Mouse (Mus musculus) frontal cortex, postnatal 36 days (tissue): ENCODE measurements at regions not wholly inside any gene's neighbourhood (a gene's known extent, or its start where the extent isn't known, plus 50 kb on each side); places are given as distances from the start of the nearest gene placed in this dataset.

Experiments
- DNase-seq, 2 experiments: peaks; one replicate each; pipeline ENCODE4 v3.0.0; 2022; ENCODE audit warnings: low spot score in 2 of 2

DNA sequence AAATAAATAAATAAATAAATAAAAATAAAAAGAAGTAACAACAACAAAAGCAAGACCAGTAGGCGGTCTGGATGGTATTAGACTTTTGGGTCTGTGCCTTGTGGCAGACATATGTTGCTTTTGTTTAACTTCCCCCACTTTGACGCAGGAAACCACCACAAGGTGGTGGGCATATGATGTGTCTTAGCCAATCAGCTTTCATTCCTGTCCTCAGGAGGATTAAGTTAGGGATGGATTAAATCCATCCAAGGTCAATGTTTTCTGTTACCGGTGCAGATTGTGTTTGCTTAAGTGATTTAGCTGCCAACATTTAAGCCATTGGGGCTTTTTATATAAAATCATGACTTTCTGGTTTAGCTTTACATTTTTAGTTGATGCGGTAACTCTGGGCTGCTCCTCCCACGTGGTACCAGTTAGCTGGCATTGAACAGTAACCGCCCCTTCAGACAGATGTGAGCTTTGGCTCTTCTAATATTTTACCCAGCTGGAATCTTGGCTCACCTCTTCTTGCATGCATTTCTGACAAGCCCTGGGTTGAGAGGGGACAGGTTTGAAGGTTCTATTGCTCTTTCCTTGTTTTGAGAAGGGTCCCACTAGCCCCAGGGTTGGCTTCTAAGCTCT, 121.0 kb upstream of the Xylt1 start:
- DNase-seq, result peak in 1 of 2 experiments; percentile 34

DNA sequence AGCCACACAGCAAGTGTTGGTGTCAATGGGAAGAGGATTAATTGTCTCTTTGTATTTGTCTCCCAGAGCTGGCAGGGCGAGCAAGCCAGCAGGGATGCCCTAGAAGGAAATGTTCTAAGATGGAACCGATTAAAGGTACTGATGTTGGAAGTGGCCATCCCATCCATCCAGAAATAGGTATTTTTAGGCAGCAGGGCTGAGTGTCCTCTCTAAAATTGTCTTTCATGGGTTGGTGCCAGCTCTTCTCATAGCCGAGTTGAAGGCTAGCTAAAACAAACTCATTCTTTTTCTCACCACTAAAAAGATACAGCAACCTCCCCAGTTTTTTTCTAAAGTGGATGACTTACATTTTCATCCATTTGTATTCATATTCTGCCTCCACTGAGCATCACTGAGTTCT, 120.2 kb upstream of the Xylt1 start:
- no peak for DNase-seq

DNA sequence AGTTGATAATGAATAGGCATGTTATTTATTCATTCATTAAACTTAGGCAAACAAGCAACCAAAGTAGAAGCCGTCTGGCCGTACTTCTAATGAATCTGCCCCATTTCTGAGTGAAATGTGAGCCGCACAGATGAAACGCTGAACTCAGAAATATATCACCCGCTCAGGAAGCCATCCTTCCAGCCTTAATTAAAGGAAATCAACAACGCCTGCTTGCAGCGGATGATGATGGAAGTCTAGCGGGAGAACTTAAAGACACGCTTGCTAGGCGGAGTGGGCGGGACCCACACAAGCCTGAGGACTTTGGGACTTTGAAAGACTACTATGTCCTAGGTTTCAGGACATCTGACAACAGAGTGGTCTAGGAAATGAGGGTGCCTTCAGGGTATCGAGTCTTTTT, 117.7 kb upstream of the Xylt1 start:
- DNase-seq, result no peak

DNA sequence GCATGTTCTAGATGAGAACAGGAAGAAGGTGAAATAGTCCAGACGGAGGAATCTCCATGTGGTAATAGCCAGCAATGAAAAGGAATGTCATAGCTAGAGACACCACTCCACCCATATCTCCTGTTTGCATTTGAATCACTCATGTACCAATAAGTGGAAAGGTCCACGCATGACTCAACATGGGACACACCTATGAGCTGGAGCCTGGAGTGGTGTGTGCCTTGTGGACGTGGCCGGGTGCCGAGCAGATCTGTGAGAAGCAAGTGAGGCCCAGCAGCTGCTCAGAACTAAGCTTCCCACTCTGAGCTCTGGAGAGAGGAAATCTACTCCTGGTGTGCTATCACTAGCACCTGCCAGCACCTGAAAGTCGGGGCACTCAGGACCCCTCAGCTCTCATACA, 116.4 kb upstream of the Xylt1 start:
- no peak for DNase-seq

DNA sequence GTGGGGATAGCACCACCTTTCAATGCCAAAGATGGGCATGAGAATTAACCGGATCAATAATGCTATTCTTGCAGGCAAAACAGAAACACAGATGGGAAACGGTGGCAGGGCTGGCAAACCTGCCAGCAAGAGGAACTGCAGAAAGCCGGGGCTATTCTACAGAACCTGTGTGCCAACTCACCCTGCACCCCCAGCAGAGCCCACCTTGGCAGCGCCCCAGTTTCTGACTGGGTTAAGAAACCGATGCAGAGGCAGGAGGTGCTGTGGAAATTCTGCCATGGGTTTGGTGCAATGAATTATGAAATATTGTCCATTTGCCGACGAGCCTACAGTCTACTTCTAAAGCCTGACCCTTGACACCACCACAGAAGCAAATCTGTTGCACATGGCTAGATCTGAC, 112.7 kb upstream of the Xylt1 start:
- no peak for DNase-seq

DNA sequence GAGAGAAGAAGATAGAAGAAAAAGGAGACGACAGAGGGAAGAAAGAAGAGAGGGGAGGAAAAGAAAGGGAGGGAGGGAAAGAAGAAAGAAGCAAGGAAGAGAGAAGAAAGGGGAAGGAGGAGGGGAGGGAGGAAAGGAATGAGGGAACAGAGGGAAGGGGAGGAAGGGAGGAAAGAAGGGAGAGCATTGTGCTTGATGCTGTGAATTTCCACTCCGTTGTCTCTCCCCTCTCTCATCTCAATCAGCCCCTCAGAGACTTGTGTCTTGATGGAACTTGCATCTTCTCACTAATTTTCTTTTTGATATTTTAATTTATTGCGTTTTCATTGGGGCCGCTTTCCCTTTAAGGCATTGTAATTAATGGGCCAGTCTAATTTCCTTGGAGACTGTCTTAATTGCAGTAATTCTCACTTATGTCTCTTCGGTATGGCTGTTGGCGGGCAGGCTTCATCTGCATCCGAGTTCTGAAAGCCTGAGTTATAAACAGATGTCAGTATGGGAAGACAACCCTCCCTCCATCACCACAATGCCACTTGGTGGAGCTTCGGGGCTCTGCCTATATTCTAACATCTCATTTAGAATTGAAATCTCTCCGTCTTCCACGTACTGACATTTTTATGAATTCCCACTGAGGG, 111.4 kb upstream of the Xylt1 start:
- no peak for DNase-seq

- no peak for DNase-seq
These were observed 102.3 kb upstream of the Xylt1 start for GRCm38 (mm10) chr7:117278388-117278961.

- DNase-seq, result no peak
These were observed 98.6 kb upstream of the Xylt1 start for GRCm38 (mm10) chr7:117282194-117282593.

GRCm38 (mm10) chr7:117285206-117285605, 95.6 kb upstream of the Xylt1 start:
- DNase-seq, result no peak

- no peak for DNase-seq
These were observed 94.8 kb upstream of the Xylt1 start for GRCm38 (mm10) chr7:117285985-117286384.

DNA sequence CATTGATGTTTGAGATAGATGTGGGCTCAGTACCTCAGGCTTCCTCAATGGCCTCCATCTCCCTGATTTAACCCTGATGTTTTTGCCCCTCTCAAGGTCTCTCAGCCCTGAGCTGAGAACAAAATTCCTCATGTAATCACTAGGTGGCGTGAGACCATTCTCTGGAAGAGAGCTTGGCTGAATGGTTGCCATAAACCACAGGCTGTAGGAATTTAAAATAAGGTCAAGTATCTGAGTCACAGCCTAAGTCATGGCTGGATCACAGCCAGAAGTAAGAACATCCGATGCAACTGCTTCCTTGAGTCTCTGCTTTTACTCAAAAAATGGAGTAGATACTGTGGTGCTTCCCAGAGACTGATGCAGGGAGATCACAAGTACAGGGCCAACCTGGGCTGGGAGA, 77.1 kb upstream of the Xylt1 start:
- peak; percentile 17 to 51 for DNase-seq

DNA sequence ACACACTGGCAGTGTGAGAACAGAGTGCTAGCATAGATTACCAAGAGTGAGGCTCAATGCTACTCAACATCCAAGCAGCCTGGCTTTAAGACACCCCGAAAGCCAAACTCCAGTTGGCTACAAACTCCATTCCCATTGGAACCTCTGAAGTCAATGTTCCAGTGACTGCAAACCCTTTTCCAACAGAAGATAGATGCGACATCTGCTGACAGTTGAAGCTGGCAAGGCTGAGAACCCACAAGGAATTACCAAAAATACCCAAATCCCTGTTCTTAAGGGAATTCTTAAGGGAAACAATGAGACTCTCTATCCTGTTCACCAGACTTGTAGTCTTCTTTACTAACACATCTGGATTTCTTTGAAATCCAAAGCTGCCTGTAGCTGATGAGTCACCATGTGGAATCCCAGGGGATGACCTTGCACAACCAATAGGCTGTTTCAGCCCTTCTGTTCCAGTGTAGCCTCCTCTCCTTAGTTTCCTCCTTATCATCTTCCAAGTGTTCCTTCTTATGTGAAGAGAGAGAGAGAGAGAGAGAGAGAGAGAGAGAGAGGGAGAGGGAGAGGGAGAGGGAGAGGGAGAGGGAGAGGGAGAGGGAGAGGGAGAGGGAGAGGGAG, 70.1 kb upstream of the Xylt1 start:
- DNase-seq, result peak in 1 of 2 experiments; percentile 25

DNA sequence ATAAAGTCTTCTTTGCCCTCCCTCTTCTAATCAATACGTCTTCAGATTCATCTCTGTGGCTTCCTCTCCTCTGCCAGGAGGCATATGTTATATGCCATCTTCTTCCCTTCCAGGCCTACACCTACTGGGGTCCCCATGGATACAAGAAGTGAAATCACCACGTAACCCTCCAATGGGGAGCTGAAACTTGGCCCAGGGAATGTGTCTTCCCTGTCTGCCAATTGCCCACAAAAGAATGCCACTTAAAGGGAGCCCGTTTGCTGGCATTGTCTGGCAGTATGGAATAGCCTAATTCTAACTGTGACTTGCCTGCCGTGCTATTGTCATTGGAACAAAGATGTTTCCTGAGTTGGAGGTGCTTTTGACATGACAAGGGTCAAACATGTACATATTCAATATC, 69.5 kb upstream of the Xylt1 start:
- DNase-seq, result no peak

DNA sequence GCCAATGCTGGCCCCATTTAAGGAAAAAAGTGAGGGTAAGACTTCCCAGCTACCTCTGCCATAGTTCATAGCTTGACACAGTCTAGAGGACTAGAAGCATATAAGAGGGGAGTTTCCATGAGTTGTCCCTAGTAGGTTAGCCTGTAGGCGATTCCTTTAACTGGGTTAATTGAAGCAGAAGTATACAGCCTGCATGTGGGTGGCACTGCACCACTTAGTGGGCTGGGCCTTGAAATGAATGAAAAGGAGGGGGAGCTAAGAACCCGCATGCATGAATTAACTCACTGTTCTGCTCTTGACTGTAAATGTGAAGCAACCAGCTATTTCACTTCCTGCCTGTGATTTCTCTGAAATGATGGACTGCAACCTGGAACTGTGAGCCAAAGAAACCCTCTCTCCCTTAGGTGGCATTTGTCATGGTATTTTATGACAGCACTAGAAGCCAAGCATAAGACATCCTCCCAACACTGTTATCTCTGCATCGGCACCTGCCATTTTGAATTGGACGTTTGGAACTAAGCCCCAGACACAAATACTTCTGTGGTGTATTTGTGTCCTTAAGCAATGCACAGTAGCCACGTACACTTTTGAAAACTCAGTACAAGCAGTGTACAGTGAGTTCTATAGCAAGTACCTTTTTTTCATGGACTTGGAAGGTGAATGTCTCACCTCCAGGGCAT, 64.5 kb upstream of the Xylt1 start:
- no peak for DNase-seq

- DNase-seq, result peak; percentile 26 to 36
These were observed 63.4 kb upstream of the Xylt1 start for GRCm38 (mm10) chr7:117317362-117317761.

DNA sequence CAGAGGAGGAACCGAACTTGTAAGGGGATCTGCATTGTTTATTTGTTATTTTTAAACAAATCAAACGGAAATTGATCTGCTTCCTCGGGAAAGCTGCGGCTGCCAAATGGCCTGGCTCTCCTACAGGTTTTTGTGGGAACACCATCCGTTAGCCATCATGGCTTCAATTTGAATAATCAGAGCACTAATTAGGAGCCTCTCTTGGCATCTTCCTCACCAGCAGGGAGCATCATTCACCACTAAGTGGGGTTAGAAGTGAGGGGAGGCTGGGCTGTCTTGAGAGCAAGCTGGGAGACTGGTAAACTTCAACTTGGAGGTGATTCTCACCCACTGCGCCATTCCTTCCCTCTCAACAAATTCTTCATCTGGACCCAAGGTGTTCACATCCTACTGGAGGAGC, 60.2 kb upstream of the Xylt1 start:
- DNase-seq, result no peak
